Mouse (Mus musculus) lung, postnatal 0 days (tissue): ENCODE measurements around the gene Snx9.

Source experiments
- CTCF ChIP-seq: IDR thresholded peaks from 2 replicates; pipeline ENCODE4 v1.5.1; 2016; ENCODE audit warnings: antibody characterized with exemption, mild to moderate bottlenecking
- EP300 ChIP-seq: IDR thresholded peaks from 2 replicates; pipeline ENCODE4 v1.6.1; 2016; ENCODE audit warnings: antibody characterized with exemption, mild to moderate bottlenecking, control low read depth

GRCm38 (mm10) chr17:5870002-5870401 is 28.9 kb downstream of the Snx9 start:
- no peak for TF ChIP-seq CTCF
- no peak for TF ChIP-seq EP300
